Mouse (Mus musculus): Measurements from ENCODE around the gene Cd320. TPM values are rescaled to one million over a fixed set of nuclear protein-coding genes. Genes with fewer than 3 reads are reported as not detected.
A peak's percentile ranks its signal among the peaks of the same experiment; 100 is the strongest.
"Not testable (repeated sequence)": the region's sequence is repeated elsewhere in the genome, so short reads cannot be mapped to it uniquely, and the experiment has no call there.

Cd320 gene
- polyA plus RNA-seq, 1 experiment from 2014 or later = 70.4 TPM

GRCm38 (mm10) chr17:33826850-33827249 lies 16.0 kb upstream of the Cd320 start:
- no peaks in the 10 kb centered on the region for H3K9me3 ChIP-seq
- H3K4me2 ChIP-seq (replicated peaks) = no peak overlapping the region
- H3K4me1 ChIP-seq = peaks cover 19% of the 10 kb centered on the region
- no peak overlapping the region for H3K9ac ChIP-seq
- H3K27ac ChIP-seq = no peak overlapping the region
- no peaks in the 10 kb centered on the region for H3K27me3 ChIP-seq
- H3K4me3 ChIP-seq = no peak overlapping the region
- peaks cover 56% of the 10 kb centered on the region for H3K36me3 ChIP-seq
- no peak for ATAC-seq (ENCODE audit: insufficient number of reproducible peaks, insufficient read depth, low FRiP score, low TSS enrichment)
- under 1% methylated on average over 3 of the region's 3 CpGs for WGBS

DNA sequence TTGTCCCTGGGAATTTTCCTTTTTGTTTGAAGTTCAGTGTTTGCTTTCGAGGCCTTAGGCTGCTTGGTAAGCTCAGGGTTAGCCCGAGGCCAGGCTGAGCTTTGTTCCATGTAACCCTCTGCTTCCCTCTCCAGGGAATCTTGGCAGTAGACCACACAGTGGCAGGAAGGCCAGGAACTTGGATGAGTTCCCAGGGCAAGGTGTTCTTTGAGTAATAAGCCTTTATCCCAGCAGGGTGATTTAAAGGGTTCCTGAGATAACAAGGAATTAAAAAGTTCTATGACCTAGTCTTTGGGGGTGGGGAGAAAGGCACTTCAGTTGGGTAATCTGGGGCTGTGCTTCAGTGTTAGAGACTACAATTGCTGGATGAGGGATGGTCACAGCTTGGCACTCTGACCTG lies 14.0 kb upstream of the Cd320 start:
- Histone ChIP-seq H3K9me3 (no peaks in the 10 kb centered on the region), H3K27me3 (no peaks in the 10 kb centered on the region), H3K36me3 (peaks cover 58% of the 10 kb centered on the region), H3K4me1 (peaks cover 4% of the 10 kb centered on the region; the same call in 1 of the 2 replicates), H3K4me2 (replicated peaks) (no peak overlapping the region), H3K4me3 (no peak overlapping the region), H3K27ac (no peak overlapping the region), H3K9ac (no peak overlapping the region)
- no peak for ATAC-seq (ENCODE audit: insufficient number of reproducible peaks, insufficient read depth, low FRiP score, low TSS enrichment)
- 68% methylated on average over 2 of the region's 2 CpGs for WGBS

DNA sequence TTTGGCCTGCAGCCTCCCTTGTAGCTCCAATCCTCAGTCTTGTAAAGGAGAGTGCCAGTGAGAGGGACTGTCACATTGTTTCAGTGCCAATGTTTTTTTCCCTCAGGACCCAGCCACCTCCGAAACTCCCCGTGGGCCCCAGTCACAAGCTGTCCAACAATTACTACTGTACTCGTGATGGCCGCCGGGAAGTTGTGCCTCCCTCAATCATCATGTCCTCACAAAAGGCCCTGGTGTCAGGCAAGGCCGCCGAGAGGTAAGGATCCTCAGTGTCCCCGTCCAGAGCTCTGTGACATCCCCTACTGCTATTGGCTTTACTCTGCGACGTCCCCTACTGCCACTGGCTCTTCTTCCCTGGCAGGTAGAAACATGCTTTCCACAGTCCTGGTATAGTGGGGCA lies 13.3 kb upstream of the Cd320 start:
- H3K4me2 ChIP-seq (replicated peaks) = no peak overlapping the region
- H3K4me3 ChIP-seq = no peak overlapping the region
- no peaks in the 10 kb centered on the region for H3K27me3 ChIP-seq
- peaks cover 4% of the 10 kb centered on the region; the same call in 1 of the 2 replicates for H3K4me1 ChIP-seq
- no peak overlapping the region for H3K27ac ChIP-seq
- 92% methylated on average over 10 of the region's 10 CpGs for WGBS
- no peak for ATAC-seq (ENCODE audit: insufficient number of reproducible peaks, insufficient read depth, low FRiP score, low TSS enrichment)
- no peak overlapping the region for H3K9ac ChIP-seq
- H3K36me3 ChIP-seq = peaks cover 65% of the 10 kb centered on the region
- no peaks in the 10 kb centered on the region for H3K9me3 ChIP-seq

- H3K9ac ChIP-seq = peak overlapping the region; percentile 17; the same call in 1 of the 2 replicates
Measured at GRCm38 (mm10) chr17:33844196-33844595, 1.3 kb downstream of the Cd320 start.

GRCm38 (mm10) chr17:33848139-33848538 lies 5.2 kb downstream of the Cd320 start:
- Histone ChIP-seq H3K4me2 (replicated peaks) (no peak overlapping the region), H3K4me3 (no peak overlapping the region), H3K36me3 (peaks cover 33% of the 10 kb centered on the region), H3K27ac (no peak overlapping the region), H3K9ac (no peak overlapping the region), H3K9me3 (no peaks in the 10 kb centered on the region), H3K27me3 (no peaks in the 10 kb centered on the region), H3K4me1 (peaks cover 9% of the 10 kb centered on the region; the same call in 1 of the 2 replicates)
- WGBS = 67% methylated on average over 8 of the region's 8 CpGs
- no peak for ATAC-seq (ENCODE audit: insufficient number of reproducible peaks, insufficient read depth, low FRiP score, low TSS enrichment)

More at GRCm38 (mm10) chr17:33844196-33844595, 1.3 kb downstream of the Cd320 start:
- Histone ChIP-seq H3K9me3 (no peaks in the 10 kb centered on the region), H3K4me3 (0 out of 2 replicates have a peak overlapping the region, but pooled peaks have one; percentile 85), H3K27ac (no peak overlapping the region), H3K27me3 (no peaks in the 10 kb centered on the region), H3K36me3 (peaks cover 23% of the 10 kb centered on the region), H3K4me2 (replicated peaks) (peak overlapping the region; percentile 91), H3K4me1 (peaks cover 9% of the 10 kb centered on the region; the same call in 1 of the 2 replicates)
- no peak for ATAC-seq (ENCODE audit: insufficient number of reproducible peaks, insufficient read depth, low FRiP score, low TSS enrichment)
- 78% methylated on average over 1 of the region's 1 CpGs for WGBS

DNA sequence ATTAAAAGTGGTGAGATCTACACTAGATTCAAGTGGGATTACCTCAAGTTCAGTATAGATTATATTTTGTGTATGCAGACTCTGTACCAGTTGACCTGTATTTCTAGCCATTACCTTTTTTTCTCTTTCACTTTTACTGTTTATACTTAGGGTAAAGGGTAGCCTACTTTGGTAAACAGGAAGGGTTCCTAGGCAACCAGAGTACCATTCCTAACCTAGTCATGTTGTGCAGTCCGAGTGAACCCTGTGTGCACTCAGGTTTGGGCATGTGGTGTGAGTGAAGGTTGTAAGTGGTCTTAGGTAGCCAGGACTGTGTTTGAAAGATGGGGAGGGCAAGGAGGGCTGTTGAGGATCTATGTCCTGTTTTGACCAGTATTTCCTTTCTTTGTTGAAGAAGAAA lies 8.4 kb downstream of the Cd320 start:
- no peak for ATAC-seq (ENCODE audit: insufficient number of reproducible peaks, insufficient read depth, low FRiP score, low TSS enrichment)
- Histone ChIP-seq H3K4me3 (no peak overlapping the region), H3K27ac (no peak overlapping the region), H3K9ac (no peak overlapping the region), H3K4me2 (replicated peaks) (no peak overlapping the region), H3K4me1 (no peaks in the 10 kb centered on the region), H3K27me3 (no peaks in the 10 kb centered on the region), H3K36me3 (peaks cover 28% of the 10 kb centered on the region), H3K9me3 (no peaks in the 10 kb centered on the region)
- WGBS = 64% methylated on average over 1 of the region's 1 CpGs

DNA sequence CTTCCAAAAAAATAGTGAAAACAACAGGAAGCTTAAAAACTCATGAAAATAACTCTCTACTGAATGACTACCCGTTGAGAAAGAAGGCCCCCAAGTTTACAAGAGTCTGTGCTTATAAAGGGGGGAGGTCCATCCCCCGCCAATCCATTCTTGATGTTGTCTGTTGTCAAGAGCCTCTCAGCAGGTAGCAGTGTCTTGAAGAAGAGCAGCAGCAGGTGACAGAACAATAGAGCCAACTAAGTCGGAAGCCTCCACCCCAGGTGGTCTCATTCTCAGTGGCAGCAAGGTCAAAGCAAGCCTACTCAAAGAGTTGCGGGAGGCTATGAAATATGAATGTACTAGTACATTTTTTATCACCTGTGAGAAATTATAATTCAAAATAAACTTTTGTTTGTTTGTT lies 14.9 kb downstream of the Cd320 start:
- H3K4me1 ChIP-seq = no peaks in the 10 kb centered on the region
- H3K4me3 ChIP-seq = no peak overlapping the region
- no peak overlapping the region for H3K9ac ChIP-seq
- H3K27me3 ChIP-seq = no peaks in the 10 kb centered on the region
- no peak overlapping the region for H3K4me2 ChIP-seq (replicated peaks)
- H3K27ac ChIP-seq = no peak overlapping the region
- ATAC-seq (ENCODE audit: insufficient number of reproducible peaks, insufficient read depth, low FRiP score, low TSS enrichment) = no peak
- no peaks in the 10 kb centered on the region for H3K36me3 ChIP-seq
- H3K9me3 ChIP-seq = no peaks in the 10 kb centered on the region
- WGBS = 80% methylated on average over 4 of the region's 4 CpGs

DNA sequence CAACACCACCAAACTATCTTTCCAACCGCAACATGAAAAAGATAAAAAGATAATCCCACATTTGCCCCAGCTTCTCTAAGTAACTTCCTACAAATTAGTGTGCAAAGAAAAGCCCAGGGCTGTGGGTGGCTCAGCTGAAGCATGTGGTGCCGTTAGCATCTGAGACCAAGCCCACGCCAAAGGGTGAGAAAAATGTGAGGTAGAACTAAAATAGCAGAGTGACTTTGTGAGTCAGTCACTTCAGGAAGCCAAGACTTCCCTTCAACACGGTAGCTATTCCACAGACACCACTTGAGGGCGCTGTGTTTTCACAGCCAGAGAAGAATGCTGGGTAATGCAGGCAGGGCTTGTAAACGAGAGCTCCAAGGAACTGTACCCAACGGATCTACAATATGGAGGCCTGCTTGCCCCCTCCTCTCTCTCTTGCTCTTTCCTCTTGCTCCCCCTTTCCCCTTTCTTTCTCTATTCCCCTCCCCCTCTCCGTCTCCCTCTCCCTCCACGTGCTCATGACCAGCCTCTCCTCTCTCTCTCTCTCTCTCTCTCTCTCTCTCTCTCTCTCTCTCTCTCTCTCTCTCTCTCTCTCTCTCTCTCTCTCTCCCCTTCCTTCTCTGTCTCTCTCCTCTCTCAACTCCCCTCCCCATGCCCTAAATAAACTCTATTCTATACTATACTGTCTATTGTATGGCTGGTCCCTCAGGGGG lies 22.6 kb downstream of the Cd320 start:
- no peak overlapping the region for H3K27ac ChIP-seq
- no peaks in the 10 kb centered on the region for H3K36me3 ChIP-seq
- ATAC-seq (ENCODE audit: insufficient number of reproducible peaks, insufficient read depth, low FRiP score, low TSS enrichment) = no peak
- no peaks in the 10 kb centered on the region for H3K27me3 ChIP-seq
- 36% methylated on average over 9 of the region's 9 CpGs for WGBS
- H3K4me1 ChIP-seq = no peaks in the 10 kb centered on the region
- no peak overlapping the region for H3K4me3 ChIP-seq
- H3K4me2 ChIP-seq (replicated peaks) = no peak overlapping the region
- no peaks in the 10 kb centered on the region for H3K9me3 ChIP-seq
- H3K9ac ChIP-seq = no peak overlapping the region

DNA sequence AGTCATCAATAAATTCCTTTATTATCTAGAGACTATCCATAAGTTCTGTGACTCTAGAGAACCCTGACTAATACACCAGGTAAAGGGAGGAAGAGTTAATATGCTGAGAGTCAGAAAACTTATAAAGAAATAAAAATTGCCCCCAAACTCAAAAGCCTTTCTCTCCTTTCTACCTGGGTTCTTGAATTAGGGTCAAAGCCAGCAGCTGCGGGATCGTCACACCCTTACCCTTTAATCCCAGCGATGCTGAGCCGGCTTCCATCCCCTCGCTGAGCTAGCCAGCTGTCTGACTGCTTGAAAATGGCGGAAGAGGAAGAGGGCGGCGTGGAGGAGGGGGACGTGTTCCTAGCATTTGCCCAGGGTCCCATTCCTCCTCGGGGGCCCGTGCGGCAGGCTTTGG lies 30.6 kb downstream of the Cd320 start, which contains the start of gene Gm7029:
Gene Gm7029, plus strand, starts transcription at position 301 of the 400 bp plus-strand sequence.
- not testable (repeated sequence) for H3K27ac ChIP-seq; H3K4me1 ChIP-seq; H3K9me3 ChIP-seq; ATAC-seq (ENCODE audit: insufficient number of reproducible peaks, insufficient read depth, low FRiP score, low TSS enrichment); H3K4me3 ChIP-seq; H3K27me3 ChIP-seq; H3K4me2 ChIP-seq (replicated peaks); H3K9ac ChIP-seq
- 69% methylated on average over 4 of the region's 12 CpGs for WGBS
- H3K36me3 ChIP-seq = peaks cover 23% of the 10 kb centered on the region

DNA sequence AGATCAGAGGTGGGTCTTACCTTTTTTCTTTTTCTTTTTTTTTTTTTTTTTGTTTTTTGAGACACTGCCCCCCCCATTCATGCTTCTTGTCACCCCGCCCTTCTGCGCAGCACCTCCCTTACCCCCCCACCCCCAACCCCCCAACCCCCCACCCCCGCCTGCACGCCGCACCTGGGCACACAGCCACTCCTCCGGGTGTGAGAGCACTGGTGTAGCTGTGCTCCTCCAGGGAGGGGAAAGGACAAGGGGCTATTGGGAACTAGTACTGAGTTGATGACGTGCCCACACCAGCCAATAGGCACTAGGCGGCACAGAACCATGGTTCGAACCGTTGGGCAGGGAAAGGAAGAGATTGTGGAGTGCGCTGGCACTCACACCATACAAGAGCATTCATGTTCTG lies 31.5 kb downstream of the Cd320 start:
- ATAC-seq (ENCODE audit: insufficient number of reproducible peaks, insufficient read depth, low FRiP score, low TSS enrichment) = no peak
- no peak overlapping the region for H3K4me2 ChIP-seq (replicated peaks)
- H3K27me3 ChIP-seq = no peaks in the 10 kb centered on the region
- no peaks in the 10 kb centered on the region for H3K9me3 ChIP-seq
- no peak overlapping the region for H3K9ac ChIP-seq
- no peaks in the 10 kb centered on the region for H3K4me1 ChIP-seq
- H3K27ac ChIP-seq = no peak overlapping the region
- peaks cover 26% of the 10 kb centered on the region for H3K36me3 ChIP-seq
- 81% methylated on average over 11 of the region's 11 CpGs for WGBS
- no peak overlapping the region for H3K4me3 ChIP-seq

GRCm38 (mm10) chr17:33875797-33876196 lies 32.9 kb downstream of the Cd320 start:
- not testable (repeated sequence) for H3K9me3 ChIP-seq; H3K4me2 ChIP-seq (replicated peaks); H3K27me3 ChIP-seq; H3K4me3 ChIP-seq; H3K4me1 ChIP-seq; H3K9ac ChIP-seq; H3K27ac ChIP-seq; ATAC-seq (ENCODE audit: insufficient number of reproducible peaks, insufficient read depth, low FRiP score, low TSS enrichment)
- 79% methylated on average over 5 of the region's 5 CpGs for WGBS
- H3K36me3 ChIP-seq = peaks cover 33% of the 10 kb centered on the region

GRCm38 (mm10) chr17:33884320-33884719 lies 41.4 kb downstream of the Cd320 start:
- peaks cover 37% of the 10 kb centered on the region for H3K36me3 ChIP-seq
- not testable (repeated sequence) for H3K4me3 ChIP-seq, H3K9ac ChIP-seq

More at GRCm38 (mm10) chr17:33884320-33884719, 41.4 kb downstream of the Cd320 start:
- H3K4me2 ChIP-seq (replicated peaks); ATAC-seq (ENCODE audit: insufficient number of reproducible peaks, insufficient read depth, low FRiP score, low TSS enrichment); H3K4me1 ChIP-seq; H3K27ac ChIP-seq; H3K9me3 ChIP-seq; H3K27me3 ChIP-seq: not testable (repeated sequence)
- 90% methylated on average over 10 of the region's 11 CpGs for WGBS
